Mouse (Mus musculus): Measurements from ENCODE around the gene Kyat1. TPM values are rescaled to one million over a fixed set of nuclear protein-coding genes. Genes with fewer than 3 reads are reported as not detected.

Gene Kyat1
- total RNA-seq (2014; rRNA removed) (21.9 and 26.4 TPM in 2 replicates), polyA plus RNA-seq (2015; fragmentation: Nextera tagmentation; extraction: Ambion mirVana) (16.4 and 17.9 TPM in 2 replicates)

- Histone ChIP-seq H3K4me2 (ENCODE audit: low read depth, low read length, poor library complexity, severe bottlenecking) (peak within 1 kb of the TSS; percentile 82), H3K27me3 (ENCODE audit: insufficient read depth, low read length) (no peaks in the 10 kb centered on the region), H3K27ac (ENCODE audit: low read depth, low read length) (peak within 1 kb of the TSS; percentile 65), H3K9me3 (ENCODE audit: low read length) (no peaks in the 10 kb centered on the region), H3K4me3 (ENCODE audit: low read depth, low read length) (peak within 1 kb of the TSS; percentile 66), H3K9ac (replicated peaks; ENCODE audit: low read length, poor library complexity, severe bottlenecking) (peak within 1 kb of the TSS; percentile 64), H3K4me1 (ENCODE audit: insufficient read depth, low read length) (peaks cover 12% of the 10 kb centered on the region), H3K36me3 (ENCODE audit: insufficient read depth, low read length) (no peaks in the 10 kb centered on the region)
- WGBS = under 1% methylated on average over 44 of the region's 44 CpGs
- ATAC-seq (ENCODE audit: low FRiP score) (peak; percentile 94), DNase-seq (ENCODE audit: low spot score) (peak; percentile 99)
- TF ChIP-seq CTCF (IDR thresholded peaks at IDR 0.05) = no peak
Observed at GRCm38 (mm10) chr2:30205629-30206357, at the start of gene Kyat1. Gene Kyat1 (minus strand): TSS chr2:30205847.

GRCm38 (mm10) chr2:30253809-30254208 lies 48.2 kb upstream of the Kyat1 start:
- ATAC-seq (ENCODE audit: low FRiP score) = no peak
- Histone ChIP-seq H3K27me3 (ENCODE audit: insufficient read depth, low read length) (no peaks in the 10 kb centered on the region), H3K4me2 (ENCODE audit: low read depth, low read length, poor library complexity, severe bottlenecking) (no peak overlapping the region), H3K4me1 (ENCODE audit: insufficient read depth, low read length) (no peaks in the 10 kb centered on the region), H3K4me3 (ENCODE audit: low read depth, low read length) (no peak overlapping the region), H3K9ac (replicated peaks; ENCODE audit: low read length, poor library complexity, severe bottlenecking) (no peak overlapping the region), H3K9me3 (ENCODE audit: low read length) (no peaks in the 10 kb centered on the region), H3K36me3 (ENCODE audit: insufficient read depth, low read length) (peaks cover 66% of the 10 kb centered on the region), H3K27ac (ENCODE audit: low read depth, low read length) (no peak overlapping the region)
- no peak for DNase-seq (ENCODE audit: low spot score)
- TF ChIP-seq CTCF (IDR thresholded peaks at IDR 0.05) = no peak
- 83% methylated on average over 5 of the region's 5 CpGs for WGBS

GRCm38 (mm10) chr2:30252521-30252920 lies 46.9 kb upstream of the Kyat1 start:
- Histone ChIP-seq H3K9ac (replicated peaks; ENCODE audit: low read length, poor library complexity, severe bottlenecking) (no peak overlapping the region), H3K27ac (ENCODE audit: low read depth, low read length) (no peak overlapping the region), H3K4me2 (ENCODE audit: low read depth, low read length, poor library complexity, severe bottlenecking) (no peak overlapping the region), H3K27me3 (ENCODE audit: insufficient read depth, low read length) (no peaks in the 10 kb centered on the region), H3K4me1 (ENCODE audit: insufficient read depth, low read length) (no peaks in the 10 kb centered on the region), H3K4me3 (ENCODE audit: low read depth, low read length) (no peak overlapping the region), H3K9me3 (ENCODE audit: low read length) (no peaks in the 10 kb centered on the region), H3K36me3 (ENCODE audit: insufficient read depth, low read length) (peaks cover 64% of the 10 kb centered on the region)
- ATAC-seq (ENCODE audit: low FRiP score) (no peak), DNase-seq (ENCODE audit: low spot score) (no peak)
- TF ChIP-seq CTCF (IDR thresholded peaks at IDR 0.05) = no peak
- WGBS = 87% methylated on average over 3 of the region's 3 CpGs

- no peak overlapping the region for H3K4me3 ChIP-seq (ENCODE audit: low read depth, low read length)
- no peak for TF ChIP-seq CTCF (IDR thresholded peaks at IDR 0.05)
- ATAC-seq (ENCODE audit: low FRiP score) (no peak), DNase-seq (ENCODE audit: low spot score) (no peak)
- 81% methylated on average over 5 of the region's 5 CpGs for WGBS
- no peak overlapping the region for H3K4me2 ChIP-seq (ENCODE audit: low read depth, low read length, poor library complexity, severe bottlenecking)
- H3K9ac ChIP-seq (replicated peaks; ENCODE audit: low read length, poor library complexity, severe bottlenecking) = no peak overlapping the region
- H3K36me3 ChIP-seq (ENCODE audit: insufficient read depth, low read length) = peaks cover 54% of the 10 kb centered on the region
- H3K27me3 ChIP-seq (ENCODE audit: insufficient read depth, low read length) = no peaks in the 10 kb centered on the region
- no peaks in the 10 kb centered on the region for H3K9me3 ChIP-seq (ENCODE audit: low read length)
- H3K27ac ChIP-seq (ENCODE audit: low read depth, low read length) = no peak overlapping the region
- no peaks in the 10 kb centered on the region for H3K4me1 ChIP-seq (ENCODE audit: insufficient read depth, low read length)
Observed at GRCm38 (mm10) chr2:30251417-30252104, 45.9 kb upstream of the Kyat1 start.

GRCm38 (mm10) chr2:30250166-30251128 lies 44.8 kb upstream of the Kyat1 start:
- H3K4me2 ChIP-seq (ENCODE audit: low read depth, low read length, poor library complexity, severe bottlenecking) = no peak overlapping the region
- H3K27me3 ChIP-seq (ENCODE audit: insufficient read depth, low read length) = no peaks in the 10 kb centered on the region
- ATAC-seq (ENCODE audit: low FRiP score) (no peak), DNase-seq (ENCODE audit: low spot score) (no peak)
- H3K9ac ChIP-seq (replicated peaks; ENCODE audit: low read length, poor library complexity, severe bottlenecking) = no peak overlapping the region
- 88% methylated on average over 10 of the region's 10 CpGs for WGBS
- no peak overlapping the region for H3K4me3 ChIP-seq (ENCODE audit: low read depth, low read length)
- no peaks in the 10 kb centered on the region for H3K4me1 ChIP-seq (ENCODE audit: insufficient read depth, low read length)
- H3K27ac ChIP-seq (ENCODE audit: low read depth, low read length) = no peak overlapping the region; the same call in 1 of the 2 replicates
- TF ChIP-seq CTCF (IDR thresholded peaks at IDR 0.05) = no peak
- peaks cover 43% of the 10 kb centered on the region for H3K36me3 ChIP-seq (ENCODE audit: insufficient read depth, low read length)
- no peaks in the 10 kb centered on the region for H3K9me3 ChIP-seq (ENCODE audit: low read length)
